Mouse (Mus musculus) limb, embryonic 10.5 days (tissue): ENCODE measurements around the gene Gm4744. TPM values are rescaled to one million over a fixed set of nuclear protein-coding genes. Genes with fewer than 3 reads are reported as not detected.
"Not testable (repeated sequence)": the region's sequence is repeated elsewhere in the genome, so short reads cannot be mapped to it uniquely, and the experiment has no call there.

Experiments used
- DNase-seq: peaks from one replicate; pipeline ENCODE4 v3.0.0-alpha.2; 2017; ENCODE audit warnings: low spot score
- H3K27ac ChIP-seq: fragments of 300-500 bp; sonication (generic); 2 replicates; pipeline ENCODE4 v1.5.1; 2016; ENCODE audit warnings: mild to moderate bottlenecking
- H3K27me3 ChIP-seq: fragments of 300-500 bp; sonication (generic); 2 replicates; pipeline ENCODE4 v1.6.1; 2016; ENCODE audit warnings: low read depth, mild to moderate bottlenecking; ENCODE audit not compliant: poor library complexity, severe bottlenecking
- H3K36me3 ChIP-seq: fragments of 300-500 bp; sonication (generic); 2 replicates; pipeline ENCODE4 v1.6.1; 2016; ENCODE audit warnings: mild to moderate bottlenecking, moderate library complexity
- H3K4me1 ChIP-seq: fragments of 300-500 bp; sonication (generic); 2 replicates; pipeline ENCODE4 v1.6.1; 2016
- H3K4me3 ChIP-seq: fragments of 300-500 bp; sonication (generic); 2 replicates; pipeline ENCODE4 v1.5.1; 2016; ENCODE audit warnings: mild to moderate bottlenecking, moderate library complexity
- H3K9me3 ChIP-seq: fragments of 300-500 bp; sonication (generic); replicated peaks from 2 replicates; pipeline ENCODE4 v1.6.1; 2016; ENCODE audit warnings: mild to moderate bottlenecking
- WGBS: fragments of 180-500 bp; shearing (Covaris S2); methylation state at CpG from one replicate; pipeline ENCODE4 v1.1.7; 2016; 5-methylcytosine and 5-hydroxymethylcytosine counted together
- polyA plus RNA-seq: library from polyadenylated mRNA; unstranded; fragments of >200 nt; fragmentation: Nextera tagmentation; extraction: Ambion mirVana; gene quantifications from 2 replicates; pipeline ENCODE4 v1.2.1, GENCODE M21; 2016

The Gm4744 gene
- not detected in 2 replicates for polyA plus RNA-seq

DNA sequence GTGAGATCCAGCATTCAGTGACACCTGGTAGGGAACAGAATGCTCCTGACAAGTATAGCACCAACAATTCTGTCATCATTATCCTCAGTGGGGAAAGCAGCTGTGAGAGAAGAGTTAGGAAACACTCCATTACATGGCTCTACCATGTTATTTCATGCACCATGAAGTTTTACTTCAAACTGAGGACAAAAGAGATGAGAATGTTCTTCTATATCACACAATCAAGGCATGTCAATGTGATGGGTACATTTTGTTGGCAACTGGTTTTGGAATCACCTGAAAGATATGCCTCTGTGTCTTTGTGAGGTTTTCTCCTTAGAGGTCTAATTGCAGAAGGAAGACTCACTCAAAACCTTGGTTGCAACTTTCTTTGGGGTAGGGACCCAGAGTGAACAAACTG lies at the start of gene Gm4744:
TSS of gene Gm4744 (minus strand) at position 101 of the 400 bp plus-strand sequence.
- Histone ChIP-seq H3K4me3 (no peak within 1 kb of the TSS), H3K36me3 (no peaks in the 10 kb centered on the region), H3K27me3 (no peaks in the 10 kb centered on the region), H3K27ac (no peak within 1 kb of the TSS), H3K9me3 (no peaks in the 10 kb centered on the region), H3K4me1 (no peaks in the 10 kb centered on the region)
- DNase-seq, result no peak

DNA sequence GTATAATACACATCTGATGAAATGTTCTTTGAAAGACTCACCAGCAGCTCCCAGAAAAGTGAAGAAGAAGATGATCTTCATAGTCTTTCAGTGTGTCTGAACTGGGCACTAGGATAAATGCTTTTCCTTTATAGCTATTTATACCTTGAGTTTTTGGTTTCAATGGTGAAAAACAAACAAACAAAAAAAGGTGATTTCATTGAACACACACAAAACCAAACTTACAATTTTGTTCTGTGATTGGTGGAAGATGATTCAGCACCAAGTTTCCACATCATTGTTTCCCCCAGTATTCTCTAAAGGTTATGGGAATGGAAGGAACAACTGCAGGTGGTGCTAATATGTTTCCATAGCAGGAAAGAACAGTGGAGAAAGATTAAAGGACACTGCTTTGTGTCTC lies 47.7 kb upstream of the Gm4744 start, which contains the start of gene Gm2663:
TSS of gene Gm2663 (minus strand) at position 101 of the 400 bp plus-strand sequence.
- not testable (repeated sequence) for H3K27me3 ChIP-seq, H3K4me1 ChIP-seq, H3K27ac ChIP-seq, H3K9me3 ChIP-seq, H3K36me3 ChIP-seq, H3K4me3 ChIP-seq, DNase-seq

DNA sequence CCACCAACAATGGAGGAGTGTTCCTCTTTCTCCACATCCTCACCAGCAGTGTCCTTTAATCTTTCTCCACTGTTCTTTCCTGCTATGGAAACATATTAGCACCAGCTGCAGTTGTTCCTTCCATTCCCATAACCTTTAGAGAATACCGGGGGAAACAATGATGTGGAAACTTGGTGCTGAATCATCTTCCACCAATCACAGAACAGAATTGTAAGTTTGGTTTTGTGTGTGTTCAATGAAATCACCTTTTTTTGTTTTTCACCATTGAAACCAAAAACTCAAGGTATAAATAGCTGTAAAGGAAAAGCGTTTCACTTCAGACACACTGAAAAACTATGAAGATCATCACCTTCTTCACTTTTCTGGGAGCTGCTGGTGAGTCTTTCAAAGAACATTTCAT lies 12.8 kb upstream of the Gm4744 start, which contains the start of gene 1810009J06Rik:
TSS of gene 1810009J06Rik (plus strand) at position 301 of the 400 bp plus-strand sequence.
- 97% methylated on average over 2 of the region's 2 CpGs for WGBS
- DNase-seq, H3K27me3 ChIP-seq, H3K4me3 ChIP-seq, H3K27ac ChIP-seq, H3K9me3 ChIP-seq, H3K4me1 ChIP-seq, H3K36me3 ChIP-seq: not testable (repeated sequence)

DNA sequence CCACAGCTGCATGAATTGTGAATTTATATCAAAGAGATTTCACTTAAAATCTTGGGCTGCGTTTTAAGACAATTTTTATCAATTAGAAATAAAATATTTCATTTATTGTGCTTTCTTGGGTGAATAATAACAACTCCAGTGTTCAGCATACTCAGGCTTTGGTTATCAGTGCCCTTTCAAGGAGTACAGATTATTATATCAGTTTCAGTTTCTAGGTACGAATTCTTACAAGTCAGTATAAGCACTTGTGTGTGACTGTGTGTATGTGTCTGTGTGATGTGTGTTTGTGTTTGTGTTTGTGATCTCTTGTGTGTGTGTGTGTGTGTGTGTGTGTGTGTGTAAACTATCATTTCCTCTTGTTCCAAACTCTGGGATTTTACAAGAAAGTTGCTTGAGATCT lies 2.0 kb upstream of the Gm4744 start:
- WGBS, result 77% methylated on average over 2 of the region's 2 CpGs
- DNase-seq, result no peak

DNA sequence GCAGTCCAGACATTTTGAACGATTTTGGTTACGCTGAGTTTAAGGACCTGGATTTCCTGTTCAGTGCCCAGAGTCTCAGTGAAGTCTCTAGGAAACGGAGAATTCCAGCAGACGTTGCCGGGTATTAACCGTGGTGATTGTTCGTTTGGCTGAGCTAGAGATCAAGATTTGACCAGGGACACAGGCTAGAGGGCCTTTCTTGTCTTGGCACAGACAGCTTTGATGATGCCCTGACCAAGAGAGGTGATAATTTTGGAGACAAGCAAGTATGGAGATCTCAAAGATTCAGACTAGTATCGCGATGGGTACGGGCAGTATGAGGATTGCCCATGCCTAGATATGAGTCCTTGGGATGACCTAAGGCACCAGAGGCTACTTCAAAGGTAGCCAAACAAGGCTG lies 11.2 kb downstream of the Gm4744 start, which contains the start of gene 1700074P13Rik:
TSS of gene 1700074P13Rik (minus strand) at position 101 of the 400 bp plus-strand sequence.
- Histone ChIP-seq H3K4me3 (no peak within 1 kb of the TSS), H3K4me1 (no peaks in the 10 kb centered on the region), H3K27me3 (no peaks in the 10 kb centered on the region), H3K9me3 (no peaks in the 10 kb centered on the region), H3K27ac (no peak within 1 kb of the TSS), H3K36me3 (no peaks in the 10 kb centered on the region)
- DNase-seq, result no peak
- 97% methylated on average over 10 of the region's 10 CpGs for whole genome bisulfite sequencing

More for the DNA sequence above, 2.0 kb upstream of the Gm4744 start:
- Histone ChIP-seq H3K4me1 (no peaks in the 10 kb centered on the region), H3K27me3 (no peaks in the 10 kb centered on the region), H3K4me3 (no peak overlapping the region), H3K27ac (no peak overlapping the region), H3K36me3 (no peaks in the 10 kb centered on the region), H3K9me3 (no peaks in the 10 kb centered on the region)

DNA sequence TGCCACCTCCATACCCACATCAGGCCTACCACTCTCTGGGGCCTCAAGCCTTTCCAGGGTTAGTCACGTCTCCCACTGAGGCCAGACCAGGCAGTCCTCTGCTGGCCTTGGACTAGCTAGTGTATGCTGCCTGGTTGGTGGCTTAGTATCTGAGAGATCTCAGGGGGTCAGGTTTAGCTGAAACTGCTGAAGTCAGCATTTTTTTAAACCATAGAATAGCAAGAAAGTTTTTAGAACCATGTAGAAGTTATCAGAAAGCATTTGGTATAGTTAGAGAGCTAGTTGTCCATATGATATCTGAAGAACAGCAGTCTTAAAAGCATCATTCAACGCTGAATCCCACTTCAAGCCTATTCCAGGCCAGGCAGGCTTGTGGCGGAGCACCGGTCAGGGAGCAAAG lies 31.7 kb downstream of the Gm4744 start:
- Histone ChIP-seq H3K4me1 (no peaks in the 10 kb centered on the region), H3K9me3 (no peaks in the 10 kb centered on the region), H3K36me3 (no peaks in the 10 kb centered on the region), H3K27ac (no peak overlapping the region), H3K4me3 (no peak overlapping the region), H3K27me3 (no peaks in the 10 kb centered on the region)
- WGBS, result 87% methylated on average over 4 of the region's 4 CpGs
- DNase-seq, result no peak

DNA sequence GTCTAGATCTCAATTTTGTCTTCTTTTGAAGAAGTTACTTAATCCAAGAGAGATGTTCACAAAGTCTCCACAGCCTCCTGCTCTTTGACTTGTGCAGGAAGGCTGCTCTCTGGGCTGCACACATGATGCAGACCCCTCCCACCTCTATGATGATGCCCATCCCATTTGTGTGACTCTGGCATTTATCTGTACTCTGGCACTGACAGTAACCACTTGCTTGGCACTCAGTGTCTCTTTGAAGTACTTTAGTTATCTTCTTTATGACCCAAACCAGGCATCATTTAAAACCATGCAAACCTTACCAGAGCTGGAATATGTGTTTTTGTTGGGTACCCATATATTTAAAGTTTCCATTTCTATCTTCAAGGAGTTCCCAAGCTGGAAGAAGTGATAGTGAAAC lies 51.4 kb downstream of the Gm4744 start, which contains the start of gene Prss58:
TSS of gene Prss58 (minus strand) at position 101 of the 400 bp plus-strand sequence.
- no peak within 1 kb of the TSS for H3K4me3 ChIP-seq
- H3K27ac ChIP-seq, result no peak within 1 kb of the TSS
- no peaks in the 10 kb centered on the region for H3K4me1 ChIP-seq
- no peaks in the 10 kb centered on the region for H3K36me3 ChIP-seq
- H3K27me3 ChIP-seq, result no peaks in the 10 kb centered on the region
- H3K9me3 ChIP-seq, result no peaks in the 10 kb centered on the region
- DNase-seq, result no peak

Other genes starting within 250 kb of the Gm4744 start
- not detected in 2 replicates for gene Moxd2, start 64.4 kb downstream of the Gm4744 start, polyA plus RNA-seq
- gene Prss58, start 51.5 kb downstream of the Gm4744 start, polyA plus RNA-seq, result not detected in 2 replicates
- gene 1700074P13Rik, start 11.3 kb downstream of the Gm4744 start, polyA plus RNA-seq, result not detected in 2 replicates
- not detected in 2 replicates for gene 1810009J06Rik, start 12.9 kb upstream of the Gm4744 start, polyA plus RNA-seq
- not detected in 2 replicates for gene Gm2663, start 47.6 kb upstream of the Gm4744 start, polyA plus RNA-seq
- not detected in 2 replicates for gene 2210010C04Rik, start 83.6 kb upstream of the Gm4744 start, polyA plus RNA-seq